Mouse (Mus musculus) limb, embryonic 14.5 days (tissue): ENCODE results near the gene Robo1. TPM values are rescaled to one million over a fixed set of nuclear protein-coding genes. Genes with fewer than 3 reads are reported as not detected.

Experiments used
- ATAC-seq: fragments of 200-750 bp; cut with Nextera tagmentation; 2 replicates; pipeline ENCODE4 v1.8.0; 2017; ENCODE audit warnings: low read depth, moderate number of reproducible peaks, moderate TSS enrichment; ENCODE audit not compliant: low FRiP score
- DNase-seq: peaks from one replicate; pipeline ENCODE4 v3.0.0-alpha.2; 2015; ENCODE audit warnings: low spot score
- H3K27ac ChIP-seq: fragments of 300-500 bp; sonication (generic); replicated peaks from 2 replicates; pipeline ENCODE4 v1.5.1; 2014; ENCODE audit warnings: low read depth, mild to moderate bottlenecking, low read length, moderate library complexity, mixed read lengths
- H3K27me3 ChIP-seq: fragments of 300-500 bp; sonication (generic); 2 replicates; pipeline ENCODE4 v1.6.1; 2014; ENCODE audit warnings: low read length, mixed read lengths; ENCODE audit not compliant: control insufficient read depth, insufficient read depth
- H3K36me3 ChIP-seq: fragments of 300-500 bp; sonication (generic); 2 replicates; pipeline ENCODE4 v1.6.1; 2014; ENCODE audit warnings: mild to moderate bottlenecking, low read length, moderate library complexity, mixed read lengths; ENCODE audit not compliant: control insufficient read depth, insufficient read depth
- H3K4me1 ChIP-seq: fragments of 300-500 bp; sonication (generic); 2 replicates; pipeline ENCODE4 v1.6.1; 2014; ENCODE audit warnings: antibody characterized with exemption, low read length, mixed read lengths; ENCODE audit not compliant: control insufficient read depth, insufficient read depth
- H3K4me2 ChIP-seq: fragments of 300-500 bp; sonication (generic); replicated peaks from 2 replicates; pipeline ENCODE4 v1.6.1; 2014; ENCODE audit warnings: low read depth, mild to moderate bottlenecking, low read length, moderate library complexity; ENCODE audit not compliant: severe bottlenecking
- H3K4me3 ChIP-seq: fragments of 300-500 bp; sonication (generic); replicated peaks from 2 replicates; pipeline ENCODE4 v1.5.1; 2014; ENCODE audit warnings: low read length
- H3K9ac ChIP-seq: fragments of 300-500 bp; sonication (generic); 2 replicates; pipeline ENCODE4 v1.6.1; 2014; ENCODE audit warnings: mild to moderate bottlenecking, low read depth, low read length, moderate library complexity; ENCODE audit not compliant: severe bottlenecking
- H3K9me3 ChIP-seq: fragments of 300-500 bp; sonication (generic); 2 replicates; pipeline ENCODE4 v1.6.1; 2016; ENCODE audit warnings: low read length; ENCODE audit not compliant: control insufficient read depth
- POLR2A ChIP-seq: fragments of 200-500 bp; IDR thresholded peaks from 2 replicates; pipeline ENCODE4 v1.8.0; 2012; ENCODE audit warnings: inconsistent platforms, mild to moderate bottlenecking, moderate library complexity, borderline replicate concordance; ENCODE audit not compliant: insufficient read depth, insufficient read length; ENCODE audit errors: extremely low read depth
- WGBS: fragments of 180-500 bp; shearing (Covaris S2); extraction: QIAGEN DNeasy Blood & Tissue Kit; methylation state at CpG from one replicate; pipeline ENCODE4 v1.1.7; 2014; 5-methylcytosine and 5-hydroxymethylcytosine counted together
- polyA plus RNA-seq, 2 experiments: library from polyadenylated mRNA; depleted of rRNA in 1 of 2; stranded (reverse) in 1 of 2; unstranded in 1 of 2; fragments of >200 nt; fragmentation: Nextera tagmentation in 1 of 2; extraction: Ambion mirVana in 1 of 2; gene quantifications; 2 replicates each; pipeline versions ENCODE4 v1.2.1 to v1.2.3; 2012 to 2014

Gene Robo1
- polyA plus RNA-seq, 2 experiments: 41.2 to 44.9 TPM

DNA sequence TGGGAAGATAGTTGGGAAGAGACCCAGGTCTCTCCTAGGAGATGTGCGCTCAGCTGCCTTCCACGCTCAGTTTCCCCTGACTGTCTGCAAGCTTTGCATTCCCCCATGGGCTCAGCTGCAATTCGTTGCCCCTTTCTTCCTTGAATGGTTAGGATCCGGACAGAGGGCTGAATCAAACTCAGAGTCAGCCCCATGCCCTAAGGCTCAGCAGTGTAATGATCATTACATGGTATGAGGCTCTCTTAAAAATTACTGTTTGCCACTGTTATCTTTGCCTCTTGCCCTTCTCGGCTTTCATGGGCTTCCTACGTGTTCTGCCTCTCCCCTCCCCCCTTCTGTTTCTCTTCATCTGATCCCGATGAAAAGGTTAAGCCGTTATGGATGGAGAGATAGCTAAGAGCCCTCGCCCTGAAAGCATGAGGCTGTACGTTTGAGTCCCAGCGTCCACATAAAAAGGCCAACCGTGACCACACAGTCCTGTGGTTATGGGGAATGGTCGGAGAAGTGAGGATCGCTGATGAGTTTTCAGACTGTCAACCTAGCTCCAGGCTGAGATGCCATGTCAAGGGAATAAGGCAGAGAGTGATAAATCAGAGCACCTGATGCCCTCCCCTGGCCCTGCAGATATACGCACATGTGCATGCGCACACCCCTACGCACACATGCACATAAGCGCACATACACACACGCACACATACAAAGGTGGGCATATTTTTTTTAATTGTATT is 668.9 kb downstream of the Robo1 start:
- 71% methylated on average over 19 of the region's 19 CpGs for WGBS
- ATAC-seq (no peak), DNase-seq (no peak)
- Histone ChIP-seq H3K36me3 (peaks cover 41% of the 10 kb centered on the region), H3K27ac (no peak overlapping the region), H3K27me3 (no peaks in the 10 kb centered on the region), H3K4me2 (no peak overlapping the region), H3K9ac (no peak overlapping the region), H3K4me3 (no peak overlapping the region), H3K4me1 (no peaks in the 10 kb centered on the region), H3K9me3 (no peaks in the 10 kb centered on the region)
- no peak for TF ChIP-seq POLR2A

GRCm38 (mm10) chr16:72979407-72980219 is 671.5 kb downstream of the Robo1 start:
- 25% methylated on average over 8 of the region's 8 CpGs for WGBS
- H3K9me3 ChIP-seq: no peaks in the 10 kb centered on the region
- H3K27ac ChIP-seq: no peak overlapping the region
- no peak overlapping the region for H3K4me2 ChIP-seq
- no peak for TF ChIP-seq POLR2A
- H3K4me1 ChIP-seq: no peaks in the 10 kb centered on the region
- DNase-seq (peak; percentile 85), ATAC-seq (peak; percentile 81)
- H3K9ac ChIP-seq: no peak overlapping the region
- peaks cover 42% of the 10 kb centered on the region for H3K36me3 ChIP-seq
- no peak overlapping the region for H3K4me3 ChIP-seq
- no peaks in the 10 kb centered on the region for H3K27me3 ChIP-seq

GRCm38 (mm10) chr16:72990376-72991167 is 682.5 kb downstream of the Robo1 start:
- Histone ChIP-seq H3K4me1 (peaks cover 3% of the 10 kb centered on the region; the same call in 1 of the 2 replicates), H3K4me3 (no peak overlapping the region), H3K9me3 (no peaks in the 10 kb centered on the region), H3K4me2 (no peak overlapping the region), H3K27me3 (no peaks in the 10 kb centered on the region), H3K27ac (no peak overlapping the region), H3K36me3 (peaks cover 31% of the 10 kb centered on the region), H3K9ac (no peak overlapping the region)
- DNase-seq: no peak
- 84% methylated on average over 21 of the region's 21 CpGs for WGBS
- no peak for ATAC-seq
- no peak for TF ChIP-seq POLR2A

DNA sequence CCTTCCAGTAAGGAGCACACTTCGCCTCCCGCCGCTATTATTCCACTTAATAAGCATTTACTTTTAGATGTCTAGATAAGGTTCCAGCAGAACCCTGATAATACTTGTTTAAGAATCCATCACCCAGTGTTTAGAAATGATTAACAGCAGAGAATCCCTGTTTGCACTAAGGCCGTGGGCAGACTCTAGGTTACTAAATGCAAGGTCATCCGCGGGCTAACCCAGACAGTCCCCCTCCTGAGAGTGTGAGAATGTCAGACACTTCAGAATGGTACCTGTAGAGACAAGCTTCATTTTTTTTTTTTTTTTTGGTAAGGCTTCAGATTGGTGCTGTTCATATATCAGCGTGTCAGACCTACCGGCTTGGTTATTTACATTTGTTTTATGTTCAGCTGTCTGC is 685.1 kb downstream of the Robo1 start:
- H3K27me3 ChIP-seq: no peaks in the 10 kb centered on the region
- no peak for DNase-seq
- H3K4me3 ChIP-seq: no peak overlapping the region
- H3K9me3 ChIP-seq: no peaks in the 10 kb centered on the region
- no peak for TF ChIP-seq POLR2A
- 77% methylated on average over 8 of the region's 8 CpGs for WGBS
- no peak overlapping the region for H3K9ac ChIP-seq
- H3K27ac ChIP-seq: no peak overlapping the region
- peaks cover 13% of the 10 kb centered on the region for H3K4me1 ChIP-seq
- no peak overlapping the region for H3K4me2 ChIP-seq
- ATAC-seq: no peak
- H3K36me3 ChIP-seq: peaks cover 33% of the 10 kb centered on the region

DNA sequence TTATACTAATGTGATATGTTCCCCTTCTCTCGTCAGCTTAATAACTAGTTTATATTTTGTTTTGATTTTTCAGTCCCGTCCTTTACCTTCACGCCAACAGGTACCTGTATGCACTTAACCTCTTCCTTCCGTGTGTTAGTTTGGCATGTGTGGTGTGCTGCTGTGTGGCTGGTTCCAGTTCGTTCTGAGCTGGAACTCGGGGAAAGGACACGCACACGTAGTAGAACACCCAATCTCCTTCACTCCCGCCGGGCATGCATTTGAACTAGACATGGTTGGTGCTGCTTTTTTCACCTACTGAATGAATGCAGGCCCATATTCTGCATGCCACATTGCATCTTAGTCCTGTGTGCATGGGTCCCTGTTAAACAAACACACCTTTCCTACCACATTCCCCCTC is 685.5 kb downstream of the Robo1 start:
- no peak overlapping the region for H3K27ac ChIP-seq

More for the DNA sequence above, 685.5 kb downstream of the Robo1 start:
- DNase-seq (no peak), ATAC-seq (no peak)
- WGBS: 81% methylated on average over 10 of the region's 10 CpGs
- H3K36me3 ChIP-seq: peaks cover 33% of the 10 kb centered on the region
- H3K4me3 ChIP-seq: no peak overlapping the region
- TF ChIP-seq POLR2A: no peak
- H3K4me2 ChIP-seq: no peak overlapping the region
- no peak overlapping the region for H3K9ac ChIP-seq
- H3K9me3 ChIP-seq: no peaks in the 10 kb centered on the region
- no peaks in the 10 kb centered on the region for H3K27me3 ChIP-seq
- peaks cover 16% of the 10 kb centered on the region for H3K4me1 ChIP-seq
